Mouse (Mus musculus) G1E (cell line): ENCODE measurements around the gene Olfr482. TPM values are rescaled to one million over a fixed set of nuclear protein-coding genes. Genes with fewer than 3 reads are reported as not detected.

Source experiments
- ATAC-seq: 2 replicates; pipeline ENCODE4 v1.8.0; 2016; ENCODE audit warnings: mild to moderate bottlenecking; ENCODE audit not compliant: insufficient number of reproducible peaks, poor library complexity, low FRiP score, severe bottlenecking; ENCODE audit errors: extremely low read depth
- DNase-seq: peaks from one replicate; pipeline ENCODE4 v3.0.0; 2012; ENCODE audit warnings: low spot score
- H3K27me3 ChIP-seq: 2 replicates; pipeline ENCODE4 v1.6.1; 2012; ENCODE audit warnings: mild to moderate bottlenecking, low read length, inconsistent platforms; ENCODE audit not compliant: insufficient read depth
- H3K36me3 ChIP-seq: replicated peaks from 2 replicates; pipeline ENCODE3; 2012; ENCODE audit warnings: mild to moderate bottlenecking, inconsistent platforms
- H3K4me1 ChIP-seq: 2 replicates; pipeline ENCODE4 v1.6.1; 2012; ENCODE audit warnings: low read depth, low read length, inconsistent platforms, mixed read lengths; ENCODE audit not compliant: insufficient read depth
- H3K4me3 ChIP-seq: 2 replicates; pipeline ENCODE4 v1.5.1; 2012; ENCODE audit warnings: low read depth, mild to moderate bottlenecking, inconsistent platforms, low read length, moderate library complexity, mixed read lengths
- H3K9me3 ChIP-seq: replicated peaks from 2 replicates; pipeline ENCODE4 v1.6.1; 2012; ENCODE audit warnings: inconsistent platforms
- CTCF ChIP-seq: IDR thresholded peaks from 2 replicates; pipeline ENCODE4 v1.5.1; 2012; ENCODE audit warnings: low read depth, low read length, inconsistent platforms, mixed read lengths
- GATA1 ChIP-seq: IDR thresholded peaks from 2 replicates; pipeline ENCODE4 v1.6.1; 2012; ENCODE audit warnings: borderline replicate concordance, low read length, inconsistent platforms, mixed read lengths
- GATA2 ChIP-seq: IDR thresholded peaks from 2 replicates; pipeline ENCODE4 v1.6.1; 2012; ENCODE audit warnings: low read depth, low read length, inconsistent platforms, borderline replicate concordance
- POLR2AphosphoS5 ChIP-seq: IDR thresholded peaks from 2 replicates; pipeline ENCODE4 v1.6.1; 2012; ENCODE audit warnings: low read depth, low read length, inconsistent platforms; ENCODE audit not compliant: insufficient replicate concordance
- TAL1 ChIP-seq: conservative IDR thresholded peaks from 2 replicates; pipeline ENCODE4 v1.6.1; 2012; ENCODE audit warnings: low read depth, low read length, inconsistent platforms, mixed read lengths
- polyA plus RNA-seq: library from polyadenylated mRNA; stranded (reverse); fragments of >175 nt; gene quantifications from 2 replicates; pipeline ENCODE4 v1.2.3, GENCODE M21; 2012
- total RNA-seq, 2 experiments: library from RNA; stranded (forward) in 1 of 2; stranded (reverse) in 1 of 2; fragments of 200-1000 nt in 1 of 2; fragments of >200 nt in 1 of 2; fragmentation: Nextera tagmentation in 1 of 2; gene quantifications; 2 replicates each; pipeline ENCODE4 v1.2.3; 2014 to 2017

Gene Olfr482
- total RNA-seq (2014; fragmentation: Nextera tagmentation) (not detected in 2 replicates), total RNA-seq (2017) (0.17 and 0.22 TPM in 2 replicates), polyA plus RNA-seq (not detected in 2 replicates)

- no peak for ATAC-seq
- H3K4me3 ChIP-seq: no peak within 1 kb of the TSS
- no peak for TF ChIP-seq GATA2
- TF ChIP-seq TAL1: no peak
- no peak for TF ChIP-seq CTCF
- no peak for TF ChIP-seq GATA1
- TF ChIP-seq POLR2AphosphoS5: no peak
Measured at GRCm38 (mm10) chr7:108097486-108097885, at the start of gene Olfr482. TSS of gene Olfr482 (minus strand) at chr7:108097586.

GRCm38 (mm10) chr7:108127349-108127748 lies 30.0 kb upstream of the Olfr482 start, which contains the start of gene Olfr484:
TSS of gene Olfr484 (minus strand) at chr7:108127449.
- TF ChIP-seq GATA2 (no peak), POLR2AphosphoS5 (no peak), CTCF (no peak), TAL1 (no peak), GATA1 (no peak)
- H3K9me3 ChIP-seq: no peaks in the 10 kb centered on the region
- H3K27me3 ChIP-seq: no peaks in the 10 kb centered on the region
- DNase-seq (no peak), ATAC-seq (no peak)
- no peaks in the 10 kb centered on the region for H3K4me1 ChIP-seq
- no peaks in the 10 kb centered on the region for H3K36me3 ChIP-seq
- H3K4me3 ChIP-seq: no peak within 1 kb of the TSS

More at GRCm38 (mm10) chr7:108097486-108097885, at the start of gene Olfr482:
- Histone ChIP-seq H3K27me3 (no peaks in the 10 kb centered on the region), H3K9me3 (no peaks in the 10 kb centered on the region), H3K4me1 (no peaks in the 10 kb centered on the region), H3K36me3 (no peaks in the 10 kb centered on the region)
- DNase-seq: no peak

GRCm38 (mm10) chr7:108121416-108121815 lies 24.0 kb upstream of the Olfr482 start:
- Histone ChIP-seq H3K27me3 (no peaks in the 10 kb centered on the region), H3K4me1 (no peaks in the 10 kb centered on the region), H3K9me3 (no peaks in the 10 kb centered on the region; the same call in 1 of the 2 replicates), H3K36me3 (no peaks in the 10 kb centered on the region), H3K4me3 (no peak overlapping the region)
- TF ChIP-seq GATA2 (no peak), CTCF (no peak), POLR2AphosphoS5 (no peak), TAL1 (no peak), GATA1 (no peak)
- DNase-seq (no peak), ATAC-seq (no peak)

- Histone ChIP-seq H3K27me3 (no peaks in the 10 kb centered on the region), H3K4me3 (no peak overlapping the region), H3K9me3 (no peaks in the 10 kb centered on the region; the same call in 1 of the 2 replicates), H3K36me3 (no peaks in the 10 kb centered on the region), H3K4me1 (no peaks in the 10 kb centered on the region)
- ATAC-seq (no peak), DNase-seq (no peak)
- TF ChIP-seq GATA2 (no peak), POLR2AphosphoS5 (no peak), GATA1 (no peak), CTCF (no peak), TAL1 (no peak)
Measured at GRCm38 (mm10) chr7:108120681-108121080, 23.3 kb upstream of the Olfr482 start.

GRCm38 (mm10) chr7:108100549-108100948 lies 3.2 kb upstream of the Olfr482 start, which contains the start of gene Olfr483:
TSS of gene Olfr483 (plus strand) at chr7:108100849.
- no peak for DNase-seq
- no peak for TF ChIP-seq TAL1
- ATAC-seq: no peak
- no peaks in the 10 kb centered on the region for H3K4me1 ChIP-seq
- no peaks in the 10 kb centered on the region for H3K27me3 ChIP-seq
- H3K4me3 ChIP-seq: no peak within 1 kb of the TSS
- H3K9me3 ChIP-seq: no peaks in the 10 kb centered on the region
- H3K36me3 ChIP-seq: no peaks in the 10 kb centered on the region

GRCm38 (mm10) chr7:108079555-108079954 lies 17.8 kb downstream of the Olfr482 start, which contains the start of gene Olfr481:
TSS of gene Olfr481 (plus strand) at chr7:108079855.
- Histone ChIP-seq H3K4me1 (no peaks in the 10 kb centered on the region), H3K27me3 (no peaks in the 10 kb centered on the region), H3K36me3 (no peaks in the 10 kb centered on the region), H3K4me3 (no peak within 1 kb of the TSS), H3K9me3 (peaks cover 9% of the 10 kb centered on the region; the same call in 1 of the 2 replicates)
- DNase-seq: no peak
- ATAC-seq: no peak
- no peak for TF ChIP-seq POLR2AphosphoS5
- no peak for TF ChIP-seq TAL1
- TF ChIP-seq GATA2: no peak
- no peak for TF ChIP-seq GATA1

- H3K36me3 ChIP-seq: no peaks in the 10 kb centered on the region
- no peaks in the 10 kb centered on the region for H3K4me1 ChIP-seq
- no peak for ATAC-seq
- H3K4me3 ChIP-seq: no peak within 1 kb of the TSS
- peaks cover 6% of the 10 kb centered on the region for H3K9me3 ChIP-seq
- no peaks in the 10 kb centered on the region for H3K27me3 ChIP-seq
- TF ChIP-seq POLR2AphosphoS5 (no peak), TAL1 (no peak), GATA1 (no peak), GATA2 (no peak), CTCF (no peak)
- no peak for DNase-seq
Measured at GRCm38 (mm10) chr7:108067246-108067645, 30.1 kb downstream of the Olfr482 start, which contains the start of gene Olfr480. TSS of gene Olfr480 (minus strand) at chr7:108067346.
